Mouse (Mus musculus) hematopoietic stem cell, adult 5-6 weeks (primary cell): ENCODE measurements around the gene Ubtd2. TPM values are rescaled to one million over a fixed set of nuclear protein-coding genes. Genes with fewer than 3 reads are reported as not detected.

ENCODE experiments used
- ATAC-seq, 2 experiments: fragments of 125-278 bp in 1 of 2; replicated peaks in 1 of 2; 2 replicates each; pipeline ENCODE4 v1.8.0; 2016 to 2017; ENCODE audit warnings: inconsistent platforms in 2 of 2, mild to moderate bottlenecking in 2 of 2, moderate number of reproducible peaks in 2 of 2, low read depth in 1 of 2, moderate TSS enrichment in 1 of 2; ENCODE audit not compliant: low FRiP score in 2 of 2, poor library complexity in 2 of 2, severe bottlenecking in 2 of 2, insufficient read depth in 1 of 2, low TSS enrichment in 1 of 2
- total RNA-seq: library from RNA; stranded (forward); fragments of 172-1452, 232-1000 nt; gene quantifications from 2 replicates; pipeline ENCODE4 v1.2.3, GENCODE M21; 2017

The Ubtd2 gene
- total RNA-seq, 1 experiment from 2014 or later: 4.7 TPM

DNA sequence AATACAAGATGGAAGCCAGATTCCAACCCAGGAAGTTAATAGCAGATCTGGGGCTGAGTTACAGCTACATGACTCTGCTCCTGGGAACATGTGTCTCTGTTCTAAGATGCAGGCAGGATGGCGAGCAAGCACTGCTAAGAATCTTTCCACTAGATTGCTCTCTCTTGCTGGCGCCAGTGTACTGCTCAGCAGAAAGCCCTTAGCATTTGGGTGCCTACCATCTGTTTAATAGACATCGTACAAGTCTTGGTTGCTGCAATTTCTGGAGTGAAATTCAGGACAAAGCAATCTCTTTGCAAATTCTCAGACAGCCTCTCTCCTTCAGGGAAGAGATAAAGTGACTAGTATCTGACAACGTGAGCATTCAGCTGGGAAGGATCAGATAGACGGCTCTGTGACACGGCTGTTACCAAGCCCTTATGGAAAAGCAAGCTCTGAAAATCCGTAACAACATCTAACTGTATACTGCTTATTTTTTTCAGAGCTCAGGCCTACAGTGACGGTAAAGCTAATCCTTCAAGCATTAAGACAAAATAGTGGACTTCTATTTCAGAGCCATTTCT, 1.7 kb upstream of the Ubtd2 start:
- ATAC-seq: no peak

DNA sequence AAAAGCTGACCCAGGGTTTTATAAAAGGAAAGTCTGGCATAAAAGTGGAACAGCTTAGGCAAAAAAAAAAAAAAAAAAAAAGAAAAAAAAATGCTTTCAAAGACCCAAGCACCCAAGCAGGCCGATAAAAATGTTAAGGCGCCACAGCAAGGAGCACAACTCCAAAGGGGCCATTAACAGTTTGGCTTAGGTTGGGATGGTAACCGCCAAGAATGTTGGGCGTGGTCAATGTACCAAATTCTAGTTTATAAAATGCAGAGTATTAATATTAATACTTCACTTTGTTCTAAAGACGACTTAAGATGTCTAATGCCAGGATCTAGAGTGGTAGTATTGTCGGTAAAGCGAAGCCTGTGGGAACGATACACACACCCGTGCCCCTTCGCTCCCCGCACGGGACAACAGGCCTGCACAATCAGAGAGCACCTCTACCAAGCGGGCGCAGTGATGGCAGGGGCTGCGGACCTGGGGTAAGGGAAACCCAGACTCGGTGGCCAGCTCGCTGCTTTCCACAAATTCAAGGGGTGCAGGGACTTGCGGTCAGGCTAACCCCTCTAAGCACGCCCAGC, 855 bp upstream of the Ubtd2 start:
- ATAC-seq: peak; percentile 30 to 34; a peak in 3 of 4 replicates

DNA sequence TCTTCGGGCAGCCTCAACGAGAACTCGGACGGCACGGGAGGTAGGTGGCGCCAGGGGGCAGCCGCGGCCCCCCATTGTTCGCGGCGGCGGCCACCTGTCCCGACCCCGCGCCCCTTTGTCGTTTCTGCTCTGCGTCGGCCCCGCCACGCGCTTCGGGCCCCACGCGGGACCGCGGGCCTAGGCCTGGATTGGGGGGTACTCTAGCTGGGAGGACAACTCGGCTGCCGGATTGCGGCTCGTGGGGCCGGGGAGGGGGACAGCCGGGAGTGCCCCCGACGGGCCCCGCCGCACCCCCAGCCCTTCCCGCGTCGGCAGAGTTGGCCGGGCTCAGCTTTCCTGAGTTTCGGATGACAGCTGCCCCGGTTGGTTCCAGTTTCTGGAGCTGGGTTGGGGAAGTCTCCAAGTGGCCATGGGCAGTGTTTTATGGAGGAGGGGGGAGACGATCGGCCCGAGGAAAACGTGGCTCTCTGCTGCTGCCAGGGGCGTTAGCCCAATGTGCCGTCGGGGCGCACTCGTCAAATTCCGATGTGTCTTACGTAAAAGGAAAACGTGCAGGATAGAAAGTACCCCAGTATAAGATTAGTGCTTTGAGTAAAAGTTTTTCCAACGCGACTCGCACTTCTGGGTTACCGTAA, 454 bp downstream of the Ubtd2 start:
- ATAC-seq: no peak

DNA sequence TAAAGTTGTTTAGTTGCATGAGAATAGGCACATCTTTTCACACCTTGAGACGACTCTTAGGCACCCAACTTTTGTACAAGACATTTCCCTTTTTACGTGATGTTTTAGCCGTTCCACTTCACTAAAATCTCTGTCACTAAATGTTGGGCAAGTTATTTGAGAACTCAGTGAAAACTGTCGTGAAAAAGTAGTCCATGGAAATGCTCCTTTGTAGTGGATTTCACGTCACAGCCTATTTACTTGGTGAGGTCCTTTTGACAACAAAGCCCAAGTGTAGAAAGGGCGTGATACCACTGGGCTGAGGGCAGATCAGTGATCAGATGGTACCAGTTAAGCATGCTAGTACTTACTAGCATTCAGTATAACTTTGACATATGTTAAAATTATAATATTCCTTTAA, 1.2 kb downstream of the Ubtd2 start:
- ATAC-seq: no peak

DNA sequence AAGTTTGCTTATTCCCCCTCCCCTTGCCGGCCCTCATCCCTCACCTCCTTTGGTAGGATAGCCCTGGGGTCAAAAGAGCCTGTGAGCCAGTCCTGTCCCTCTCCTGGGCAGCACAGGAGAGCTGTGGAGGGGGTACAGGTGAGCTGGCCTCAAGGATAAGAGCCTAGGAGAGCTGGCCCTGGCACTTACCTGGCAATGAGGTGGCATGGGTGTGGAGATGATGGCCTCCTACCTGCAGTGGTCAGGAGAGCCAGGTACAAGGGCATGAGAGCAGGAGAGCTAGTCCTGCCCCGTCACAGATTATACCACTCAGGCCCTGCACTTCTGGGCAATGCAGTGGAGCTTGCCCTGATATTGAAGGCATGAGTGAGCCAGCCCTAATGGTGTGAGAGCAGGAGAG, 9.1 kb downstream of the Ubtd2 start:
- ATAC-seq: no peak

DNA sequence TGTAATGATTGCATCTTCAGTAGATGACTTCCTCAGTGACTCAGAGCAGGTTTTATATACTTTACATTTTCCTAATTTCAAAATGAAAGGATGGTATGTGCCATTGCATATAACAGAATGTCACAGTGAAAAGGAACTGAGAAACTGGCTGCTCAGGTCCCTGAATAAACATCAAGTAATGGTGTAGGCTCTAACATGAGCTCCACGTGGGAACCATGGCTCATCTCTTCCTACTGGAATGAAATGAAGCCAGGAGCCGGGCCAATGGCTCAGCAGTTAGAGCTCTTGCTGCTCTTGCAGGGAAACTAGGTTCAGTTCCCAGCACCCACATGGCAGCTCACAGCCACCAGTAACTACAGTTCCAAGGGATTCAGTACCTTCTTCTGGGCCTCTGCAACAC, 16.8 kb downstream of the Ubtd2 start:
- no peak for ATAC-seq

DNA sequence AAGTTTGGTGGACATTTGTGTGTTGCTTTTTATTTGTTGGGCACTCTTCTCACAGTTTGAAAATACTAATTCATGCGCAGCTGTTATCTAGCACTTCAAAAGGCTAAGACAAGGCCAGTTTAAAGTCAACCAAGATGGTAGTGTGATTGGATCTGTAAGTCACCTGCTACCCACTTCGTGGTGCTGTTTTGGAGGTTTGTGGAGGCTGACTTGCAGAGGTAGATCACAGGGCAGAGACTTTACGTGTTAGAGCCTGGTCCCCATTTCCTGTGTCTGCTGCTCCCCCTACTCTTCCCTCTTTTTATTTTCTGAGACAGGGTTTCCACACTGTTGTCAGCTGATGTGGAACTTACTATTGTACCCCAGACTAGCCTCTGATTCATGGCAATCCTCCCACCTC, 19.6 kb downstream of the Ubtd2 start:
- ATAC-seq: no peak

DNA sequence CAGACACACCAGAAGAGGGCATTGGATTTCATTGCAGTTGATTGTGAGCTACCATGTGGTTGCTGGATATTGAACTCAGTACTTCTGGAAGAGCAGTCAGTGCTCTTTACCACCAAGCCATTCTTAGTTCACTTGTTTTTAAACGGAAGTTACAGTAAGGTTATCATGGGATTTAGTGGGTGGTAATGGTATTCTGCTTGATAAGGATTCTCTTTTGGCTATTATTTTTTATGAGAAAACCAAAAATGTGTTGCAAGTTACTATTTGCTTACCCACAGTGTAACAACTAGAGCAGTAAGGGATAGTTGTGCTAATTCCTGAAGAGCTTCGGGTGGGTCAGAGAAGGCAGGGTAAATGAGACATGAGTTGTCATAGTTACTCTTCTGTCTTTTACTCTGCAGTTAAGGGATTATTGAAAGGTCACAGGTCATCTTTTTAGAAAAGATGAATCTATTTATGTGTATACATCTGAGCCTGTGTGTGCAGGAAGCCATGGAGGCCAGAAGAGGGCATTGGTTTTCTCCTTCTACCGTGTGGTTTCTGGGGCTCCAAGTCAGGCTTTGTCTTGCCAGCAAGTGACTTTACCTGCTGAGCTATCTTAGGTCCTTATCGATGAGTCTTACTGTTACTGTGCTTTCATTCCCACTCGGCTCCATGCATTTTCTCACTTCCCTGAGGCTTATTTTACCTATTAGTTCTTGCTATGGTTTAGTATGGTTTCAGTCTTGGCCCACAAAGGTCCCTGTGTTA, 20.5 kb downstream of the Ubtd2 start:
- no peak for ATAC-seq

DNA sequence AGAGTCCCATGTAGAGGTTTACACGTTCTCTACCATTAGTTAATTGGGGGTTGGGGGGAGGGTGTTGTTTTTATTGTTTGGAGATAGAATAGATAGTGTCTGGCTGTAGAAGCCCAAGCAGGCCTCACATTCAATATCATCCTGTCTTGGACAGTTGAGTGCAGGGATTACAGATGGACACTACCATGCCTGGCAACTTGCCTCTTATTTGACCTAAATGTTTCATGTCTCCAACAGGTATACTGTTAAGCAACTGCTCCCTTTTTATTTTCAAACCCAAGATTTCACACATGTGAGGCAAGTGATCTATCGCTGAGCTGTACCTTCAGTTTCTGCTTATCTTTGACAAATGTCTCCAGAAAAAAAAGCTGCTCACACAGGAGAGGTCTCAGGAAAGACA, 26.4 kb downstream of the Ubtd2 start:
- no peak for ATAC-seq

DNA sequence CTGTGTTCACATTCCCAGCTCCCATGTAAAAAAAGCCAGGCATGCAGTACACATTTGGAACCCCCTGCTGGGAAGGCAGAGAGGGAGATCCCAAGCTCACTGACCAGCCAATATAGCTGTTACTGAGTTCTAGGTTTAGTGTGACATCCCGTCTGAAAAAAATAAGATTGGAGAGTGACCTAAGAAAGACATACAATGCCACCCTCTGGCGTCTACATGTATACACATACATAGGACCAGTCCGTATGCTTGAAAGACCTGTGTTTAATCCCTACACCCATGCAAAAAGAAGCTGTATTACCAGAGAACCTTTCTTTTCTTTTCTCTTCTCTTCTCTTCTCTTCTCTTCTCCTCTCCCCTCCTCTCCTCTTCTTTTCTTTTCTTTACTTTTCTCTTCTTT, 30.1 kb downstream of the Ubtd2 start:
- no peak for ATAC-seq

DNA sequence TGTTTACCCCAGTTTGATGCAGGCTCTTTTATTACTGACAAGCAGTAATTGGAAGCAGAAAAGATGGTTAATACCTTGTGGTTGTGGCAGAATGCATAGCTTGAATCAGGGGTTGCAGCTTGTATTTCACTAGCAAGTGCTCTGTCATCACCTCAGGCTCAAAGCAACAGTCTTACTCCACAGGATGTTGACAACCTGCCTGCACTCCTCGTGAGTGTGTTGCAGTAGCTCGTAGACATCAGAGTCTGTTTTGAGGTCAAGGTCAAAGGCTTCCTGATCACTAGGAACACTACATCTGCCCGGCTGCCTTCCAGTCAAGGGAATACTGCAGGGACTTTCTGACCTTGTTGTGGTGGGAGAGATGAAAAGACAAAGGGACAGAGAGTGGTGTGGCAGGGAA, 31.5 kb downstream of the Ubtd2 start:
- no peak; a peak in 1 of 4 replicates for ATAC-seq

DNA sequence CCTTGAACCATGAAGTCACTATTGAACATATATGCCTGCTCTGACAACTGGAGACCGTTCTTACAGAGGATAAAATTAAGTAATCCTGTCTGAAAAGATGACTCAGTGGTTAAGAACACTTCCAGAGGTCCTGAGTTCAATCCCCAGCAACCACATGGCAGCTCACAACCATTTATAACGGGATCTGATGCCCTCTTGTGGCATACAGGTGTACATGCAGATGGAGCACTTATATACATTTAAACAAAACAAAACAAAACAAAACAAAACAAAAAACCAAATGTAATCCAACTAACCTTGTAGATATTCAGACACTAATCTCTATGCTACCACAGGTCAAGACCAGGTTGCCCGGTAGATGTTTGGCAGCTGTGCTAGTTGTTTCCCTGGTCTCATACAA, 32.3 kb downstream of the Ubtd2 start:
- no peak for ATAC-seq

DNA sequence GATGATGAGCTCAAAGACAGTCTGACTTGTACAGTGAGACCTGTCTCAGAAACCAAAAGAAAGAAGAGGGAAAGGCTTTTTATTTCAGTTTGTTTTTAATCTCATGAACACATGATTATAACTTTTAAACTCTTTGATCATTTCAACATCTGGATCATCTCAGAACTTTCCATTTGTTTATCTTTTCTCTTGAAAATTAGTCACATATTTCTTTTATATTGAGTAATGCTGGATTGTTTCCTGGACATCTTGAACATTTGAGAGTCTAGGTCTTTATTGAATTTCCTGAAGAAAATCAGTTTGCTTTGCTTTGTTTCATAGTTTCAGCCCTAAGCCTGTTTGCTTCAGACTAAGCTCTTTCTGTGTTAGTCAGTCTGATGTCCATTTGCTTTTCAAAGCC, 33.2 kb downstream of the Ubtd2 start:
- no peak for ATAC-seq

DNA sequence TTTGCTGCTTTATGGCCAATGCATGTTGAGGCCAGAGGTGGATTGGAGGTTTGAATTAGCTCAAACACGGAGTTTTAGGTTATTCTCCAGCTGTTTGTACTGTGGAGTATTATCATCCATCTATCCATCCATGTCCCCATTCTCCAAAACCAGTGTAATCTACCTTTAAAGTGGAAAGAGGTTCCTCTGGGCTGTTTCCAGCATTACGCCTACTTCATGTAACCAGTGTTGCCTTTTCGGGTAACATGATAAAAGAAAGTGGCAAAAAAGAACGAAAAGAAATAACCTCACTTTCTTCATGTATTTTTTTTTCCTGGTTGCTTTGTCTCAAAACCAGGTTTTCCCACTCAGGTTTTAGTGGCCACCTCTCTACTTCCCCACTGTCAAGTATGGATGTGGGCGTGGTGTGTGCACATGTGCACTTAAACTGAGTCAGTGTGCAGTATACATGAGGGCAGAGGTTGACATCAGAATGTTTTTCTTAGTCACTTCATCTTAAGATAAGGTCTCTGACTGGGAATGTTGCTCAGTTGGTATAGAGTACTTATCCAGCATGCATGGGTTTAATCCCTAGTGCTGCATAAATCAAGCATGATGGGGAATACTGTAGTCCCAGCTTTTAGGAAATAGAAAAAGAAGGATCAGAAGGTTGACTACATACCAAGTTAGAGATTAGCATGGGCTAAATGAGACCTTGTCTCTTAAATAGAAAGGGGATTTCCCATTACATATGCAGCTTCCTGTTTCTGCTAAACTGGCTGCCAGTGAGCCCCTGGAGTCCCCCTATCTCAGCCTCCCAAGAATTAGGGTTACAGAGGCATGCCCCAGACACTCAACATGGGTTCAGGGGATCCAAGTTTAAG, 33.9 kb downstream of the Ubtd2 start:
- peak; percentile 76 to 92 for ATAC-seq

DNA sequence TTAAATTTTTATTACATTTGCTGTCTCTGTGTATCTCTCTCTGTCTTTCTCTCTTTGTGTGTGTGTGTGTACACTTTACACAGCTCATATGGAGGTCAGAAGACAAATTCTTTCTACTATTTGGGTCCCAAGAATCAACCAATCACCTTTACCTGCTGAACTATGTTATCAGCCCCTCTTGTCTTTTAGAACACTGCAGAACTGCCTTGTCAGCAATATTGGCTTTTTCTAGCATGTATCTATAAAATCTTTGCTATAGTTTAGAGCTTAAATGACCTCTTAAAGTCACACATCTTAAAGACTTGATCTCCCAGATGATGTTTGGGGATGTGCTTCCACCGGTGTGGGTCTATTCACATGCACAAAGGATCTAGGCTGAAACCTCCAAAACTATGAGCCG, 35.9 kb downstream of the Ubtd2 start:
- no peak for ATAC-seq

DNA sequence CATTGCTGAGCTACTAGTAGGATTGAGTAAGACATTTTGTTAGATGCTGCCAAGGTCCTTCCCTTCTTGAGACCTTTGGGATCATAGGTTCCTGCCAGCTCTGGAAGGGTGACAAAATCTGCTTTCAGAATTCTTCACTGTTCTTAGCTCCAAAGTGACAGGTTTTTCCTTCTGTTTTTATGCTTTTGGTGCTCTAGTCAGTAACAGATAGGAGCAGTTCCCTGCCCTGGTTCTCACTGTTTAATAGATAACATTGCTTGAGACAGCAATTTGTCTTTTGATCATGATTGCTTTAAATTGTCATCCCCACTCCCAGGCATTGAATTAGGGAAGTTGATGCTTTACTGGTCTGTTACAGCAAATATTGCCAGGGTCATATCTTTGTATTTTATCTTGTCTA, 38.1 kb downstream of the Ubtd2 start:
- no peak for ATAC-seq

DNA sequence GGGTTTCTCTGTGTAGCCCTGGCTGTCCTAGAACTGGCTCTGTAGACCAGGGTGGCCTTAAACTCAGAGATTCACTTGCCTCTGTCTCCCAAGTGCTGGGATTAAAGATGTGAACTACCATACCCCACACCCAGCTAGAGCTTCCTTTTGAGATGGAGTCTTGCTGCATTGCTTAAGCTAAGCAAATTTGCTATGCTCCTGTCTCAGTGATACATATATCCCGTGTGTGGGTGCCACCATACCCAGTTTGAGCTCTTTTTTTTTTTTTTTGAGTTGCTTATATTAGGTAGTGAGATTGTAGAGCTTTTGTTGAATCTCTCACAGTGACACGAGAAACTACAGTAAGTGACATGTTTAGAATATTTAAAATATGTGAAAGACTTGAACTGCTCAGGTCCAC, 40.1 kb downstream of the Ubtd2 start:
- no peak for ATAC-seq
